Mouse (Mus musculus): ENCODE measurements around the gene Zfp740.

GRCm38 (mm10) chr15:102176571-102177316 is 26.3 kb upstream of the Zfp740 start:
- TF ChIP-seq CTCF (IDR thresholded peaks at IDR 0.05; ENCODE audit: low read depth), result no peak
- no peak for TF ChIP-seq EP300 (IDR thresholded peaks at IDR 0.05; ENCODE audit: low read depth)

Measured in liver, postnatal 0 days (tissue).